Mouse (Mus musculus) embryonic fibroblast, embryonic 13.5 days (primary cell): ENCODE measurements around the gene Ibtk. TPM values are rescaled to one million over a fixed set of nuclear protein-coding genes. Genes with fewer than 3 reads are reported as not detected.

Experiments
- H3K27ac ChIP-seq: 2 replicates; pipeline ENCODE4 v1.5.1; 2012; ENCODE audit warnings: low read length, control low read depth, inconsistent platforms; ENCODE audit not compliant: insufficient read depth
- H3K4me1 ChIP-seq: 2 replicates; pipeline ENCODE4 v1.6.1; 2011; ENCODE audit warnings: low read length; ENCODE audit not compliant: control insufficient read depth, insufficient read depth
- H3K4me3 ChIP-seq: 2 replicates; pipeline ENCODE4 v1.5.1; 2011; ENCODE audit warnings: mild to moderate bottlenecking, control low read depth, low read length; ENCODE audit not compliant: insufficient read depth
- CTCF ChIP-seq: IDR thresholded peaks from 2 replicates; pipeline ENCODE4 v1.5.1; 2011; ENCODE audit warnings: mild to moderate bottlenecking, control low read depth, low read length, moderate library complexity, borderline replicate concordance; ENCODE audit not compliant: insufficient read depth
- POLR2A ChIP-seq: IDR thresholded peaks from 2 replicates; pipeline ENCODE4 v1.6.1; 2011; ENCODE audit warnings: low read depth, mild to moderate bottlenecking, control low read depth, low read length, moderate library complexity
- polyA plus RNA-seq: library from polyadenylated mRNA; stranded (reverse); fragments of >200 nt; gene quantifications from 2 replicates; pipeline ENCODE4 v1.2.4, GENCODE M21; 2011; ENCODE audit warnings: low read depth; ENCODE audit not compliant: missing spikeins, insufficient read length

Ibtk gene
- polyA plus RNA-seq, 1 experiment, result 38.7 TPM

- H3K27ac ChIP-seq, result no peak overlapping the region
- TF ChIP-seq CTCF (no peak), POLR2A (no peak)
- H3K4me1 ChIP-seq, result no peaks in the 10 kb centered on the region
- no peak overlapping the region for H3K4me3 ChIP-seq
Measured at GRCm38 (mm10) chr9:85663810-85664209, 85.3 kb downstream of the Ibtk start.

- TF ChIP-seq POLR2A (no peak), CTCF (no peak)
- H3K27ac ChIP-seq, result no peak overlapping the region
- no peak overlapping the region for H3K4me3 ChIP-seq
- no peaks in the 10 kb centered on the region for H3K4me1 ChIP-seq
Measured at GRCm38 (mm10) chr9:85663091-85663490, 86.0 kb downstream of the Ibtk start.

- Histone ChIP-seq H3K4me1 (no peaks in the 10 kb centered on the region), H3K27ac (no peak overlapping the region), H3K4me3 (no peak overlapping the region)
- TF ChIP-seq POLR2A (no peak), CTCF (no peak)
Measured at GRCm38 (mm10) chr9:85653401-85653800, 95.7 kb downstream of the Ibtk start.

GRCm38 (mm10) chr9:85638276-85638675 lies 110.9 kb downstream of the Ibtk start:
- Histone ChIP-seq H3K27ac (no peak overlapping the region), H3K4me1 (no peaks in the 10 kb centered on the region), H3K4me3 (no peak overlapping the region)
- no peak for TF ChIP-seq POLR2A
- no peak for TF ChIP-seq CTCF

Other genes starting within 250 kb of the Ibtk start
- gene Tpbg, start 93.0 kb upstream of the Ibtk start, polyA plus RNA-seq, result 42.1 and 46.2 TPM in 2 replicates